Mouse (Mus musculus) spleen, postnatal 36 days (tissue): Measurements from ENCODE around the gene Fnip2.
"Not testable (repeated sequence)": the region's sequence is repeated elsewhere in the genome, so short reads cannot be mapped to it uniquely, and the experiment has no call there.

Experiments
- DNase-seq, 2 experiments: peaks; one replicate each; pipeline ENCODE4 v3.0.0; 2022; ENCODE audit warnings: low spot score in 2 of 2, mixed read lengths in 1 of 2

Fnip2 gene

DNA sequence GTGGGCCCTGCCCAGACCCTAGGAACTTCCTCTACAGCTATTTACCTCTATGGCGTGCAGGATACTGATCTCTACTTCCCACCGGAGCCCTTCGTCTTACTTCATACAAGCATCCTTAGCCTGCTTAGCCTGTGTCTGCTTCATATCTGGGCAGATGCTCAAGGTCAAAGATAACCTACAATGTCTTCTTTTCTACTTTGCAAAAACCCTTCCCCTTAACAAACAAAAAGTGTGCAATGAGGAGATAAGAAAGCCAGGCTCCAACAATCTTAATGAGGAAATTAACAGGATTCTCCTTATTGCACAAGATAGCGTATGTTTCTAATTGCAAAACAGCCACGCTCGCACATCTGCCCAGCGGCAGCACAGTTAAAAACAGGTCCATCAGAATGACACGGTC is 89.2 kb downstream of the Fnip2 start:
- DNase-seq, result peak in 1 of 2 experiments; percentile 2

DNA sequence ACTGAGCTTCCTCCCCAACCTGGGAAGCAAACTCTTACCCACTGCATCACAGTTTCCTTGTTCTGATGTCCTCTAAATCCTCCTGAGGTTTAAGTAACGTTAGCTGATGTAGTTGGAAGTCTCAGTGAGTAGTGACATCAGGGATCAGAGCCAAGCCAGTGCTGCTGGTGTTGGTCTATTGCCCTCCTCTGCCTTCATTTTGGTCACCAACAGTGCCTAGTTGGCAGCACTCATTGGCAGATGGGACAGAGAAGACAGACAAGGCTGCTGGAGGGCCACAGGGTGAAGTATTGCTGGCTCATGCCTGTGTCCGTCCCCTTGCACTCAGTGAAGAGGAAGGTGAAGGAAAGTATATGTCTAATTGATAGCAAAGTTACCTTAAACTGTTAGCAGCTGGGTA is 91.6 kb downstream of the Fnip2 start:
- no peak for DNase-seq

GRCm38 (mm10) chr3:79474911-79475310 is 92.7 kb downstream of the Fnip2 start:
- DNase-seq, result no peak

- DNase-seq, result no peak
These were observed 95.2 kb downstream of the Fnip2 start for GRCm38 (mm10) chr3:79472362-79472761.

GRCm38 (mm10) chr3:79469440-79469839 is 98.2 kb downstream of the Fnip2 start:
- no peak for DNase-seq

DNA sequence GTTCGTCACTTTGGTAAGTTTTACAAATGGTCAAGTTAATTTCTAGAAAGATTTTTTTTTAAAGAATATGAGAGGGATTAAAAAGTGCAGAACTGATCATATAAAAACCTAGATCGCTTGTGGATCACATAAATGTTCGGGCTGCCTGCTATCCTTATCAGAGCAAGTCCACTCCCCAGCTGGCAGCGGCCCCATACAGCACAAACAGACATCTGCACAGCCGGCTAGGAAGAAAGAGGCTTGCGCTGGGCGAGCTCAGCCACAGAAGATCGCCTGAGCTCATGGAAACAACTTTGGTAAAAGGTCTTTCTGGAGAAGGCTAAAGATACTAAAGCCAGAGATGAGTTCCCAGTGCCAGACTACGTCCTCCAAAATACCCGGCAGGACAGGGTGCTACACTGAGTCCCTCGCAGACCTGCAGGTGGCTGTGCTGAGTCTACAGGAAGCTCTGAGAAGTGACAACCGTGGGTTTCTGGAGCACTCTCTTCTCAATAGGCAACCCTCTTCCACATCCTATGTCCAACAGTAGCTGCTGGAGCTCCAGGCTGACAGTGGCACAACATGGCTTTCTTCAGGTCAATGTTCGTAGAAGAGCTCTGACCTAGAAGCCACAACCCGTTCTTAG is 108.8 kb downstream of the Fnip2 start:
- DNase-seq, result no peak

GRCm38 (mm10) chr3:79455761-79456160 is 111.8 kb downstream of the Fnip2 start:
- DNase-seq, result no peak

DNA sequence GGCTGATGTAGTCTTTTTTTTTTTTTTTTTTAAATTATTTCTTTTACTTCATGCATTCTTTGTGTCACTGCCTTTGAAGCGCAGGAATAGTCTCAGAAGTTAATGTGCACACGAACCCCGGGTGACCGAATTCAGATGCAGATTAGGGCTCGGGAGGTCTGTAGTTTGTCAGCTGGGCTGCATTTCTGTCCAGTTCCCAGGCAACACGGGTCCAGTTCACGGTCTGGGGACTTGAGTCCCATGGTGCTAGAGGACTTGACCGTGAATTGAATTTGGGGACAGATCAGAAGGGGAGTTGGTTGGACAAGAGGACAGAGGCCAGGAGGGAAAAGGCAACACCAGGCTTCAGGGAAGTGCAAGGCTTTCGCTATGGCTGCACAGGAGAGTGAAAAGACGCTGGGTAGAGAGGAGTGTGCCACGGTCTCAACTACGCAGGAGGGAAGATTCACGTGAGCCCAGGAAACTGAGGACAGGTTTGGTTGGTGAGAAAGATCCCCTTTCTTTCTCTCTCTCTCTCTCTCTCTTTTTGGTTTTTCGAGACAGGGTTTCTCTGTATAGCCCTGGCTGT is 114.8 kb downstream of the Fnip2 start:
- DNase-seq, result no peak

DNA sequence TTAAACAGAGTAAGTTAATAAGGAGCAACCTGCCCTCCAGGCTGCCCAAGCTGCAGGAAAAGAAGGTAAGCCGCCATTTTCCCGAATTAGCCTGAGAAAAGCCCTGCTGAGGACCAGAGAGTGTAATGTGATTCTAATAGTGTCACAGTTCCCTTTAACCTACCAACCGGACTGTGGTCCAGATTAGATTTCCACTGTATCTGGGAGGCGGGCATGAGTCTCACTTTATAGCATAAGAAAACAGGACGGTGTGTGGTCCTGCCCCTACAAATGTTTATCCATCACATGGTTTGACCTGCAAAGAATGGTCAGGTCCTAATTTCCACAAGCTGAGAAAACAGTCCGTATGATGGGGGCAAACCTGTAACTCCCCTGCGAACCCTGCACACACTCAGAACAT is 118.2 kb downstream of the Fnip2 start:
- no peak for DNase-seq

DNA sequence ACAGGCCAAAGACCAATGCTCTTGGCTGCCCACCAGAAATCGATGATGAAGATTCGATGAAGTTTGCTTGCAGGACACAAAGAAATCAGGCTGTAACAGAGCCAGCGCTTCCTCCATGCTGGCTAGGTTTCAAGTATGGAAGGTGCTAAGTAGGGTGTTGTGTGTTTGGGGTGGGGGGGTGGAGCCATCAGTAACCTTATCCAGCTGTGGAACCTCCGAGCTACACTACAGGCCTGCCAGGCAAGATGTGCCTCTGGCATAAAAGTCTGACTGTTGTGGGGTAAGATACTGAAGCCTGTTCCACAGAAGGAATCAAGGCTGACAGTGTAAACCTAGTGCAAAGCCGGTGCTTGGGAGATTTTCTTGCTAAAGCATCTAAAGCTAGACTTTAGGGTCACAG is 119.2 kb downstream of the Fnip2 start:
- no peak for DNase-seq

GRCm38 (mm10) chr3:79446648-79447047 is 120.9 kb downstream of the Fnip2 start:
- DNase-seq, result not testable (repeated sequence)

- no peak for DNase-seq
These were observed 121.5 kb downstream of the Fnip2 start for GRCm38 (mm10) chr3:79446124-79446523.

GRCm38 (mm10) chr3:79445041-79445440 is 122.6 kb downstream of the Fnip2 start:
- no peak for DNase-seq

GRCm38 (mm10) chr3:79443850-79444249 is 123.7 kb downstream of the Fnip2 start:
- no peak for DNase-seq

DNA sequence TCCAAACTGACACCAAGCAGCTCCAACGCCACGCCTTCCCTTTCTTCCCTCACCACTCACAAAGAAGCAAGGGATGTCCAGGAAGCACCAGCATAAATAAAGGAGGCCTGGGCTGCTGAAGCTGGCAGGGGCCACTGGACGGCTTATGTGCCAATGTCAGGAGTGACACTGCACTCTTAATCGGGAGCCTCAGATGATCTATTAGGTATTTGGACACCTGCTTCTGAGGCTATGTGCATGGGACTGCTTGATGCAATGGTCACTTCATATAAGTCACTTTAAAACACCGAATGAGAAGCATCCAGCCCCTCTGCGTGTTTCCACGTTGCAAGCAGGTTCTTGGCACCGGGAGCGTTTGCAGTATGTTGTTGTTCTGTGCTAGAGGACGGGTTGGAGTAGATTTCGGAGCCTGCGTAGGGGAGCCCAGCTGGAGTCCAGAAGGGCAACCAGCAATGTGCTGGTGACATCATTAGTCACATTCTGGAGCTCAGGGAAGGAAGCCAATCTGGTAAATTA is 126.6 kb downstream of the Fnip2 start:
- no peak for DNase-seq

DNA sequence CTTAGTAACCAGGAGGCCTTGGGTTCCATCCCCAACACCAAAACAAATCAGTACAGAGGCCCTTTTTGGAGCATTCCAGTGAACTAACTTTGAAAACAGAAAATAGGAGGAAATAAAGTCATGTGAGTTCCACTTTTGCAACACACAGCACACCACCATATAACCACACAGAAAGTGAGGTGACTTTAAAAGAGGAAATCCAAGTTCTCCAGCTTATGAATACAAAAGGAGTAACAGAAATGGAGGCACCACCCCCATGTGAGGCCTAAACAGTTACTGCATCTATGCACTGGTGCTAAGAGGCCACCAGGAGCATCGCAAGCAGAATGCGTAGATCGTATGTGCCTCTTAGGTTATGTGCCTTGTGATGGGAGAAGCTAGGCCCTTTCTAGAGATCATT is 129.3 kb downstream of the Fnip2 start:
- peak in 1 of 2 experiments; percentile 1 for DNase-seq

DNA sequence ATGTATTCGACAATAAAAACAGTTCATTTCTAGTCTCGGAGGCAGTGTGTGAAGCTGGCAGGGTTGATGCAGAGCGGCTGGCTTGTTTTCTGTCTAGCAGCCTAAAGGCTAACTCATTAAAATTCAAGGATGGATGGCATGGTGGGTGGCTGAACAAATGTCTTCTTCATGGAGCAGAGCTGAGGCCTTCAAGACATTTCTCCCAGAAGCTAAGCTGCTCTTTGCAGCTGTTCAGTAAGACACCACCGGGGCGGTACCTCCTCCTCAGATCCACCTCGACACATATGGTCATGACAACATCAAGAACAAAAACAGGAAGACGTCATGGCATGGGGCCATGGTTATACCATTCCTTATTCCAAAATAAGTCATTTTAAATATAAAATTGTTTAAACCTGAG is 131.4 kb downstream of the Fnip2 start:
- no peak for DNase-seq

- no peak for DNase-seq
These were observed 132.6 kb downstream of the Fnip2 start for GRCm38 (mm10) chr3:79434985-79435384.

GRCm38 (mm10) chr3:79434436-79434835 is 133.2 kb downstream of the Fnip2 start:
- no peak for DNase-seq

- no peak for DNase-seq
These were observed 134.0 kb downstream of the Fnip2 start for GRCm38 (mm10) chr3:79433593-79433992.

- no peak for DNase-seq
These were observed 142.2 kb downstream of the Fnip2 start for GRCm38 (mm10) chr3:79425441-79425840.

- no peak for DNase-seq
These were observed 148.7 kb downstream of the Fnip2 start for GRCm38 (mm10) chr3:79418921-79419320.

GRCm38 (mm10) chr3:79416944-79417680 is 150.5 kb downstream of the Fnip2 start:
- no peak for DNase-seq
